Mouse (Mus musculus) liver, adult 2 months (tissue): ENCODE measurements at regions not wholly inside any gene's neighbourhood (a gene's known extent, or its start where the extent isn't known, plus 50 kb on each side); places are given as distances from the start of the nearest gene placed in this dataset.

Experiments used
- DNase-seq: peaks from one replicate; pipeline ENCODE4 v3.0.0-alpha.2; 2011; ENCODE audit warnings: low read depth, low spot score; ENCODE audit errors: extremely low read depth
- H3K27ac ChIP-seq: fragments of 200-500 bp; replicated peaks from 2 replicates; pipeline ENCODE4 v1.5.1; 2012; ENCODE audit warnings: low read depth, mild to moderate bottlenecking, control low read depth, inconsistent platforms, low read length; ENCODE audit not compliant: insufficient read depth
- H3K27me3 ChIP-seq: fragments of 200-500 bp; 2 replicates; pipeline ENCODE4 v1.6.1; 2012; ENCODE audit warnings: mild to moderate bottlenecking, moderate library complexity, low read length, inconsistent platforms; ENCODE audit not compliant: control insufficient read depth, insufficient read depth
- H3K36me3 ChIP-seq: fragments of 200-500 bp; 2 replicates; pipeline ENCODE4 v1.6.1; 2012; ENCODE audit warnings: low read length, inconsistent platforms; ENCODE audit not compliant: control insufficient read depth, insufficient read depth
- H3K4me1 ChIP-seq: fragments of 200-500 bp; 2 replicates; pipeline ENCODE4 v1.6.1; 2011; ENCODE audit warnings: low read length; ENCODE audit not compliant: control insufficient read depth, insufficient read depth
- H3K4me3 ChIP-seq: fragments of 200-500 bp; 2 replicates; pipeline ENCODE4 v1.5.1; 2011; ENCODE audit warnings: low read depth, mild to moderate bottlenecking, control low read depth, low read length, moderate library complexity; ENCODE audit not compliant: insufficient read depth
- H3K79me2 ChIP-seq: fragments of 200-500 bp; 2 replicates; pipeline ENCODE4 v1.6.1; 2012; ENCODE audit warnings: inconsistent platforms, mild to moderate bottlenecking, low read length, moderate library complexity; ENCODE audit not compliant: control insufficient read depth, insufficient read depth
- H3K9ac ChIP-seq: fragments of 200-500 bp; 2 replicates; pipeline ENCODE4 v1.6.1; 2012; ENCODE audit warnings: low read depth, mild to moderate bottlenecking, control low read depth, inconsistent platforms, low read length
- CTCF ChIP-seq: fragments of 200-500 bp; IDR thresholded peaks from 2 replicates; pipeline ENCODE4 v1.5.1; 2011; ENCODE audit warnings: low read depth, low read length, control low read depth
- POLR2A ChIP-seq: fragments of 200-500 bp; IDR thresholded peaks from 2 replicates; pipeline ENCODE4 v1.6.1; 2011; ENCODE audit warnings: low read length, control low read depth; ENCODE audit not compliant: insufficient read depth; ENCODE audit errors: extremely low read depth
- whole genome bisulfite sequencing: fragments of 180-500 bp; shearing (Covaris S2); methylation state at CpG from one replicate; pipeline ENCODE4 v1.1.7; 2018; 5-methylcytosine and 5-hydroxymethylcytosine counted together

DNA sequence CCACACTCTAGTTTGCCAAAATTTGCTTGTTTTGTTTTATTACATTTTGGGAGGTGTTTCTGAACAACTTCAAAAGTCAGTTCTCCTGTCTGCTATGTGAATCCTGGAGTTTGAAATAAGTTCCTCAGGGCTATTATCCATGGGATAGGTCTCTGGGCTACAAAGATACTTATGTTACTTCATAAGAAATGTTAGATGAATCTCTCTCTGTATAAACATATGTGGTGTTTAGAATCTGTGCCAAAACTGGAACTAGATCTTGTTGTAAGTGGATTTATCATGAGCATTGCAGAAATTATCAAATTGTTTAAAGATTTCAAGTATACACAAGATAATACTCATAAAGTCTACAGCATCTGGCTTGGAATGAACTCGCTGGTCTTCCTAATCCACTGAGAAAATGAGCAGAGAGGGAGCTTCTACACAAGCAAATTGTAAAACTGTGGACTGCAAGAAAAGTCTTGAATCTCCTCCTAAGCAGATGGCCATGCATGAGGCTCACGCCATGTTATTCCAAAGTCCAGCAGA is 355.2 kb upstream of the Robo1 start:
- Histone ChIP-seq H3K79me2 (no peaks in the 10 kb centered on the region), H3K4me1 (no peaks in the 10 kb centered on the region), H3K27ac (no peak overlapping the region), H3K9ac (no peak overlapping the region), H3K27me3 (no peaks in the 10 kb centered on the region), H3K36me3 (no peaks in the 10 kb centered on the region), H3K4me3 (no peak overlapping the region)
- 71% methylated on average over 2 of the region's 2 CpGs for WGBS
- TF ChIP-seq POLR2A (no peak), CTCF (no peak)
- no peak for DNase-seq

DNA sequence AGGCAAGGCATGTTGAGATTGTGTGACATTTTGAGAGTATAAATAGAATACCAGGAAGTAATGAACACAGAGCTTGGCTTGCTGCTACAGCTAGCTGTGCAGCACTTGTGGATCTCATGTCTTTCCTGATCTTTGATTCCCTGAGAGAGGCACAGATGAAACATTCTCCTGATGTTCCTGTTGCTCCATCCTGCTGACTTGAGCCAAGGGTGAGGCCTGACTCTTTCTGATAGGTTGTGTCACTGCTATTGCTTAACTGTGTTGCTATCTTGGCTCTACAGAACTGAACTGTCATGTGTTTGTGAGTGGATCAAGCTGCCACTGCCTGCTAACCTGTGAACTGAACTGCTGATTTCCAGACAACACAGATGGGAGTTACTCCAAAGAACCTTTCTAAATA is 344.5 kb upstream of the Robo1 start:
- DNase-seq = peak; percentile 67

DNA sequence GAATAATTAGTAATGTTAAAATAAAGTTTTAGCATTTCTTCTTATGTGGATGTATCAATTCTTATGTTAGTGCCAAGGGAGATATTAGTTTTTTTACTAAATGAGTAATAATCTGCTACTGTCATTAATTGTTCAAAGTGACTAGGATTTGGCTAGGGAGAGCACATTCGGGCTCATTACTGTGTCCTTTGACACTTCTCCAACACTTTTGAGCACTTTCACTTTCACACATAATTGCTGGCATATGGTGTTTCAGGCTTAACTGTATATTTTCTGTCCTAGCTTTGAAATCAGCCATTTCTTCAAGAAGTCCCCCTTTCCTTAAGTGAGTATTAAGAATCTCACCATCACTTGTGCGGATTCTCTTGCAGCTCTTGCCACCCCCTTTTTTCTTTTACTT is 334.3 kb upstream of the Robo1 start:
- no peak for DNase-seq
- no peaks in the 10 kb centered on the region for H3K79me2 ChIP-seq
- H3K9ac ChIP-seq = no peak overlapping the region
- no peaks in the 10 kb centered on the region for H3K36me3 ChIP-seq
- TF ChIP-seq POLR2A (no peak), CTCF (no peak)
- H3K27me3 ChIP-seq = no peaks in the 10 kb centered on the region
- H3K27ac ChIP-seq = no peak overlapping the region
- H3K4me1 ChIP-seq = no peaks in the 10 kb centered on the region
- H3K4me3 ChIP-seq = no peak overlapping the region
- 78% methylated on average over 2 of the region's 2 CpGs for WGBS

More for the DNA sequence above, 344.5 kb upstream of the Robo1 start:
- H3K36me3 ChIP-seq = no peaks in the 10 kb centered on the region
- H3K4me3 ChIP-seq = no peak overlapping the region
- no peak overlapping the region for H3K27ac ChIP-seq
- H3K4me1 ChIP-seq = no peaks in the 10 kb centered on the region
- H3K9ac ChIP-seq = no peak overlapping the region
- TF ChIP-seq POLR2A (no peak), CTCF (no peak)
- no peaks in the 10 kb centered on the region for H3K27me3 ChIP-seq
- H3K79me2 ChIP-seq = no peaks in the 10 kb centered on the region

DNA sequence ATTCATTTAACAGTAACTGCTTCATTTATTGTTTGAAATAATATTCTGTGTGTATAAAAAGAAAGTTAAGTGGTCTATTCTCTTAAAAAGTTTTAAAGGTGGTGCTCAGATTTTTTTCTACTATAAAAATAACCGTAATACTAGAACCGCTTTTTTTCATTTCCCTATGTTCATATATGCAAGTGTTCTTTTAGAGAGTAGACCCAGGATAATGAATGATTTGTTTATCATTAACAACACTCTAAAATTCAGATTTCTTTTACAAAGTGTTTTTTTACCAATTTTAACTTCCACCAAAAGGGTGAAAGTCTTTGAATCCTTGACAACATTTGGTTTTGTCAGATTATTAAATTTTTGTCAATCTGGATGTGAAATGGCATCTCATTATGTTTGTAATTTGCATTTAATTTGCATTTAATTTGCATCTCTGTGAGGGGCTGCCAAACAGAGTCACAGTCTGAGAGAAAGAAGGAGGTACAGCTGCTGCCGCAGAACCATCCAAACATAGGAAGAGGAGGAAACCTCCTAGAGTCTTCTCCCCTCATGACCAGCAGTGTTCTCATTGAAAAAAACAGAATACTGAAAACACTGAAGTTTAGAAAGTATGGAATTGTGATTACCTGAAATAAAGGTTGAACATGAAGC is 310.4 kb upstream of the Robo1 start:
- Histone ChIP-seq H3K4me3 (no peak overlapping the region), H3K36me3 (no peaks in the 10 kb centered on the region), H3K27ac (no peak overlapping the region), H3K27me3 (no peaks in the 10 kb centered on the region), H3K4me1 (no peaks in the 10 kb centered on the region), H3K9ac (no peak overlapping the region), H3K79me2 (no peaks in the 10 kb centered on the region)
- 91% methylated on average over 3 of the region's 3 CpGs for whole genome bisulfite sequencing
- TF ChIP-seq POLR2A (no peak), CTCF (no peak)
- no peak for DNase-seq

DNA sequence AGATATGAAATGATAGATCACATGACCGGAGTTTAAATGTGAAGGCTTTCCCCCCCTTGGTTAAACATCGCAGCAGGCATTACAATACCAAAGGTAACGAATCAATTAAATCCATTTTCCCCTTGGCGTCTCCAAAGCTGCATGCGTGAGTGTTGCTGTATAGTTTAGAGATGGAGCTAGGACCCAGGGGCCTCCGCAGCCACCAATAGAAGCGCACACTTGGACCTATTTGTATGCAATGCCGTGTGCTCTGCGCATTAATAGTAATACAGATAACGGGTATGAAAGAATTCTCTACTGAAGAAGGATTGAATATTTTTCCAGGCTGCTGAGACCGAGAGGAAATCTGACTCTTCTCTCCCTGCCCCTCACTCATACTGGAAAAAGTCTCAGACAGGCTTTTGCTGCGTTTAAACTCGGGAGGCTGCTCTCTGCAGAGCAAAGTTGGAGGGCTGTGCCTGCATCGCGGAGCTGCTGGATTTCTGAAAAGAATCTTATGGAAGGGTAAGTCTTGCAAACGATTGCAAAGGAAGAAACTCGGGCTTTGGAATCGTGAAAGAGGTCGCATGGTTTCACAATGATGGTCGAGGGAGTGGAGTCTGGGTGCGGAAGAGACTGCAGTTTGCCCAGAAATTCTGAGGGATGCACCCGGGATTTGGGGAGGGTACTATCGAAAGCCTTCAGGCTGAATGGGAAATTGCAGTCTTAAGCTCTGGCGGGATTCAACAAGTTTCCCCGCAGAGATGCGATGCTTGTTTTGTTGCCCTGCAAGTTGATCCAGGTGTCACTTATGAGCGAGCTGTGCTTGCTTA is 280.5 kb upstream of the Robo1 start:
- no peak for TF ChIP-seq CTCF
- no peak for TF ChIP-seq POLR2A
- DNase-seq = no peak
- 9% methylated on average over 27 of the region's 27 CpGs for WGBS
- H3K4me1 ChIP-seq = no peaks in the 10 kb centered on the region
- H3K27ac ChIP-seq = no peak overlapping the region
- no peak overlapping the region for H3K9ac ChIP-seq
- no peaks in the 10 kb centered on the region; the same call in 1 of the 2 replicates for H3K27me3 ChIP-seq
- H3K36me3 ChIP-seq = no peaks in the 10 kb centered on the region
- H3K79me2 ChIP-seq = no peaks in the 10 kb centered on the region
- no peak overlapping the region for H3K4me3 ChIP-seq

DNA sequence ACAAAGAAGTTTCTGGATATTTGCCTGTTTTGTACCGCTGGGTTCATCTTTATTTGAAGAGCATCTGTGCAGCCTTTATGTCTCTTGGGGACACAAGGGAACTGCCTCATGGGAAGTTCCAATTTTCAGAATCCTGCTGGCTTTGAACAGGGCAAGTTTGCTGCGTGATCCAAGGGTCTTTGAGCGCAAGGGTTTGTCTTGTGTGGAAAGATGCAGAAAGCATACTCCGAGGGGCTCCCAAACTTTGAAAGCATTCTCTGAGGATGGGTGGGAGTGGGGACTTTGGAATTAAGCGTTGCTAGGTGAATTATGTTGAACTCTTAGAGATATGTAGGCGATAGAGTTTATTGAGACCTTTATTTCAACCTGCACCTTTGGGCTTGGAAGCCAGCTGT is 279.9 kb upstream of the Robo1 start:
- no peak overlapping the region for H3K27ac ChIP-seq
- WGBS = 10% methylated on average over 6 of the region's 6 CpGs
- no peaks in the 10 kb centered on the region; the same call in 1 of the 2 replicates for H3K27me3 ChIP-seq
- no peaks in the 10 kb centered on the region for H3K36me3 ChIP-seq
- DNase-seq = no peak
- no peaks in the 10 kb centered on the region for H3K79me2 ChIP-seq
- no peak overlapping the region for H3K9ac ChIP-seq
- TF ChIP-seq POLR2A (no peak), CTCF (no peak)
- no peaks in the 10 kb centered on the region for H3K4me1 ChIP-seq
- no peak overlapping the region for H3K4me3 ChIP-seq
